Mouse (Mus musculus): ENCODE results near the gene Fuca1.

DNA sequence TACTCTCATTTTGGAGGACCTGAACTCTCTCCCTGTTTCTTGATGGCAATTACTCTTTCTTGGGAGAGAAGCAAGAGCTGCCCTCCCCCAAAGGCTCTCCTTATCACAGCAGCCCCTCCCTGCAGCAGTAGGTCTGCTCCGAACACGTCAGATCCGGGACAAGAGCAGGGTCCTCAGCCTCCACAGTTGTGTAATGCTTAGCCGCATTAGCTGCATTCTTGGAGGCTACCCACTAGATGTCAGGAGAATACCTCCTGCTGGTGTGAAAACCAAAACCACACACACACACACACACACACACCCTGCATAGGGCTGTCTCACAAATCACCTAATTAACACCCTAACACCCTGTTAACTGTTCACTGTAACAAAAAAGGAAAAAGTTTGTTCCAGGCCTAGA lies 27.7 kb upstream of the Fuca1 start:
- TF ChIP-seq MXI1 (IDR thresholded peaks at IDR 0.05; ENCODE audit: low read depth, low read length) (no peak), POLR2A (IDR thresholded peaks at IDR 0.05; ENCODE audit: low read depth, low read length) (no peak), NELFE (IDR thresholded peaks at IDR 0.05; ENCODE audit: low read depth, low read length) (no peak), MAX (IDR thresholded peaks at IDR 0.05; ENCODE audit: low read length) (no peak), USF1 (IDR thresholded peaks at IDR 0.05; ENCODE audit: low read depth, low read length) (no peak), CTCF (conservative IDR thresholded peaks at IDR 0.05 in 1 of 2, IDR thresholded peaks at IDR 0.05 in 1 of 2; ENCODE audit: low read depth in 2 of 2, low read length in 2 of 2) (peak in 1 of 2 experiments; percentile 75; a peak in 2 of 4 replicates), MEF2A (IDR thresholded peaks at IDR 0.05; ENCODE audit: borderline replicate concordance, low read depth, low read length) (no peak), E2F4 (IDR thresholded peaks at IDR 0.05; ENCODE audit: insufficient replicate concordance, low read depth, low read length) (no peak), HCFC1 (IDR thresholded peaks at IDR 0.05; ENCODE audit: low read depth, low read length) (no peak), EP300 (IDR thresholded peaks at IDR 0.05; ENCODE audit: low read length) (no peak)

All from CH12.LX (cell line).